Mouse (Mus musculus) megakaryocyte, embryonic 14.5 days (primary cell): Measurements from ENCODE around the gene Smco1.

Experiments used
- FLI1 ChIP-seq: IDR thresholded peaks from 2 replicates; pipeline ENCODE4 v1.6.1; 2012; ENCODE audit warnings: low read length, inconsistent platforms, mixed read lengths
- GATA1 ChIP-seq: IDR thresholded peaks from 3 replicates; pipeline ENCODE4 v1.6.1; 2012; ENCODE audit warnings: mixed read lengths, low read length, inconsistent platforms, borderline replicate concordance

- TF ChIP-seq GATA1, result no peak
- TF ChIP-seq FLI1, result no peak
These were observed 20.6 kb downstream of the Smco1 start for GRCm38 (mm10) chr16:32291821-32292220.
